Mouse (Mus musculus): ENCODE results near the gene Soat2. TPM values are rescaled to one million over a fixed set of nuclear protein-coding genes. Genes with fewer than 3 reads are reported as not detected.

Gene Soat2
- polyA plus RNA-seq, 1 experiment from 2014 or later = 0.16 TPM

DNA sequence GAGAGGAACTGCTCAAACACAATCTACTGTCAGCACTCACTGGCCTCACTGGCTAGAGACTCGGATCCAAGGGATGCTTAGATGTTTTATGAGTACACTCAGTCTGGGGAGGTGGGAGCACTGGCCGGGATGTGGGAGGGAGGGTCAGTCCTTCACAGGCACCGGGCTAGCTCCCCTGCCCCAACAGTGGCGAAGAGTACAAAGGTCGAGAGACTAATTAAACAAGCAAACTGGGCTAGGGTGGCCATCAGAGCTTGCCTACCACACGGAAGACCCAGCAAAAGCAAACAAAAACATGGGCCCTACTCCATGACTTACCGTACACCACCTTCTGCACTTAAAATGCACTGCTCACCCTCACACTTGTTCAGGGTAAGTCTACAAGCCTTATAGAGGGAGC lies 41.4 kb downstream of the Soat2 start:
- H3K36me3 ChIP-seq (ENCODE audit: insufficient read depth) = peaks cover 3% of the 10 kb centered on the region; the same call in 1 of the 2 replicates
- H3K9me3 ChIP-seq (ENCODE audit: low read depth, low read length) = no peaks in the 10 kb centered on the region
- 25% methylated on average over 7 of the region's 7 CpGs for WGBS
- no peak for TF ChIP-seq CTCF (IDR thresholded peaks at IDR 0.05; ENCODE audit: low read depth)
- no peak overlapping the region for H3K4me3 ChIP-seq (ENCODE audit: low read depth, low read length)
- H3K4me2 ChIP-seq = no peak overlapping the region
- peaks cover 5% of the 10 kb centered on the region; the same call in 1 of the 2 replicates for H3K4me1 ChIP-seq (ENCODE audit: insufficient read depth)
- DNase-seq (no peak), ATAC-seq (ENCODE audit: insufficient read depth) (no peak)
- H3K27ac ChIP-seq (ENCODE audit: low read depth) = no peak overlapping the region
- no peak overlapping the region for H3K9ac ChIP-seq
- no peaks in the 10 kb centered on the region for H3K27me3 ChIP-seq (ENCODE audit: insufficient read depth, low read length)

DNA sequence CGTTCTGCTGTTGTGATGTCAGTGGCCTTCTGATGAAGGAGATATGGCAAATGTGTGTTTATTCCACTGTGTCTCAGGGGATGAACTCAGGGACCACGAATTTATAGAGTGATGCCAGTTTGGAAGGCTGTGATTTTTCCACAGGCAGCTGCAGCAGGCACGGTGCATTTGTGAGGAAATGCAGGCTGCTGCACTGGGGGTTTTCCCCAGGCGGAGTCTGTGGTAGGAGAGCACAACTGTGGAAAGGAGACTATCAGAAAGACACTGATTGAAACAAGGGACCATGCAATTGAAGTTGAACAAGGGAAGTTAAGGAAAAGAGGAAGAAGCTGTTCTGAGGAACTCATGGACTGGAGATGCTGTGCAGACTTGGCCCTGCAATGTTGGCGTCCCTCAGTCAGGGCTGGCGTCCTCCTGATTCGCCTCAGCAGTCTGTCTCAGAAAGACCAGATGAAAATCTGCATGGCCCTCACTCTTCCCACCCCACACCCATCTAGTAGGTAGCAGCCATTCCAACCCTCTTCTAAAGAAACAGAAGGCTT lies 42.0 kb downstream of the Soat2 start:
- Histone ChIP-seq H3K4me3 (ENCODE audit: low read depth, low read length) (no peak overlapping the region), H3K27ac (ENCODE audit: low read depth) (no peak overlapping the region), H3K27me3 (ENCODE audit: insufficient read depth, low read length) (no peaks in the 10 kb centered on the region), H3K4me1 (ENCODE audit: insufficient read depth) (peaks cover 5% of the 10 kb centered on the region; the same call in 1 of the 2 replicates), H3K4me2 (no peak overlapping the region), H3K36me3 (ENCODE audit: insufficient read depth) (no peaks in the 10 kb centered on the region), H3K9me3 (ENCODE audit: low read depth, low read length) (no peaks in the 10 kb centered on the region), H3K9ac (no peak overlapping the region)
- no peak for ATAC-seq (ENCODE audit: insufficient read depth)
- 59% methylated on average over 7 of the region's 7 CpGs for WGBS
- TF ChIP-seq CTCF (IDR thresholded peaks at IDR 0.05; ENCODE audit: low read depth) = no peak
- DNase-seq = no peak

DNA sequence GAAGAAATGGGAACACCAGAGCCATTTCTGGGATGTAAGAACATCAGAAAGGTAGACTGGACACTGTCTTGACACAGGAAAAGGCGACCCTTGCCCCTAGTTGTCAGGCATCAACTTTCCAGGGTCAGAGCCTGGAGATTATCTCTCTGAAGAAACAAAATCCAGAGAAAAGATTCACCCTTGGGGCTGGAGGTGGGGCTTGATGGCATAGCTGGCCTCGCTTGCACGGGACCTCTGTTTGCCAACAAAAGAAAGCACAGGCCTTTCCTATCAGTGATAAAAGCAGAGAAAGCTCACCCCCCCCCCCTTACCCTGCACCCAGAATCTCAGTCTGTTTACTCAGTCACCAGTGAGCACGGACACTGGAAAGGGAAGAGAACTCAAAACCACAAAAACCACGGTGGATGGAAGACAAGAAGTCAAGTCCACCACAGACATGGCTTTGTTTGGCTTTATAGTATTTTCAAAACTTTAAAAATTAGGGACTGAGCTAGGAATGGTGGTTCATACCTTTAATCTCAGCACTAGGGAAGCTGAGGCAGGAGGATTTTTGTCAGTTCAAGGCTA lies 42.6 kb downstream of the Soat2 start:
- Histone ChIP-seq H3K27me3 (ENCODE audit: insufficient read depth, low read length) (no peaks in the 10 kb centered on the region), H3K9me3 (ENCODE audit: low read depth, low read length) (no peaks in the 10 kb centered on the region), H3K9ac (no peak overlapping the region), H3K4me1 (ENCODE audit: insufficient read depth) (peaks cover 5% of the 10 kb centered on the region; the same call in 1 of the 2 replicates), H3K4me2 (no peak overlapping the region), H3K36me3 (ENCODE audit: insufficient read depth) (no peaks in the 10 kb centered on the region), H3K27ac (ENCODE audit: low read depth) (no peak overlapping the region), H3K4me3 (ENCODE audit: low read depth, low read length) (no peak overlapping the region)
- ATAC-seq (ENCODE audit: insufficient read depth) = no peak
- DNase-seq = no peak
- TF ChIP-seq CTCF (IDR thresholded peaks at IDR 0.05; ENCODE audit: low read depth) = no peak
- 34% methylated on average over 5 of the region's 5 CpGs for WGBS

DNA sequence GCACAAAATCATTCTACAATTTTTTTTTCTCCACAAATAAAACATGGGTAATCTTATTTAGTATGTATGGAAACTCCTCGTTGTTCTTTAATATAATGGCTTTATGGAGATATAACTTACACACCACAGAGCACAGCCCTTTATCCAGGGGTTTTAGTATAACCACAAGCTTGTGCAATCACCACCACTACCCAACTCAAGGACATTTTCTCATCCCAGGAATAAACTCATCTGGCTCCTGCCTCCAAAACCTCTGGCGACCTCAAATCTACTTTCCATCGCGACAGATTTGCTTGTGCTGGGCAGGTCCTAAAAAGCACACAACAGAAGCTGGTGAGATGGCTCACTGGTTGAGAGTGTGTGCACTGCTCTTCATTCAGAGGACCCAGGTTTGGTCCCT lies 43.3 kb downstream of the Soat2 start:
- Histone ChIP-seq H3K27ac (ENCODE audit: low read depth) (no peak overlapping the region), H3K4me2 (no peak overlapping the region), H3K4me3 (ENCODE audit: low read depth, low read length) (no peak overlapping the region), H3K9ac (no peak overlapping the region), H3K36me3 (ENCODE audit: insufficient read depth) (no peaks in the 10 kb centered on the region), H3K27me3 (ENCODE audit: insufficient read depth, low read length) (no peaks in the 10 kb centered on the region), H3K4me1 (ENCODE audit: insufficient read depth) (0 out of 2 replicates have a peak, but pooled peaks cover 1% of the 10 kb centered on the region), H3K9me3 (ENCODE audit: low read depth, low read length) (no peaks in the 10 kb centered on the region)
- no peak for DNase-seq
- no peak for TF ChIP-seq CTCF (IDR thresholded peaks at IDR 0.05; ENCODE audit: low read depth)
- WGBS = 83% methylated on average over 4 of the region's 4 CpGs
- ATAC-seq (ENCODE audit: insufficient read depth) = no peak

DNA sequence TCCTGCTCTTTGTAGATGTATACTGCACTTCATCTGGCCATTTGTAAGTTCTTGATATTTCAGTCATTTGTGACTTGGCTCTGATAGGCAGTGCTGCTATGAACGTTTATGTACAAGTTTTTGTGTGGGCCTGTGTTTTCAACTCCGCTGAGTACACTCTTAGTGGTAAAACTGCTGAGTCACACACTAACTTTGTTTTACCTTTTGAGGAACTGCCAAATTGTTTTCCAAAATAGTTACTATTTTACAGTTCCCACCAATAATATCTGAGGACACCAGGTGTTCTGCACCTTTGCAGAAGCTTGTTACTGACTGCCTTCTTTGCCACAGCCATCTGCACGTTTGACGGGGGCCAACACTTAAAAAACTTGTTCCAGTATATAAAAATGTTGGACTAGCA lies 44.1 kb downstream of the Soat2 start:
- no peak overlapping the region for H3K9ac ChIP-seq
- WGBS = 79% methylated on average over 4 of the region's 4 CpGs
- H3K36me3 ChIP-seq (ENCODE audit: insufficient read depth) = no peaks in the 10 kb centered on the region
- H3K27ac ChIP-seq (ENCODE audit: low read depth) = no peak overlapping the region
- ATAC-seq (ENCODE audit: insufficient read depth) (no peak), DNase-seq (no peak)
- no peak for TF ChIP-seq CTCF (IDR thresholded peaks at IDR 0.05; ENCODE audit: low read depth)
- no peak overlapping the region for H3K4me3 ChIP-seq (ENCODE audit: low read depth, low read length)
- H3K4me2 ChIP-seq = no peak overlapping the region
- no peaks in the 10 kb centered on the region for H3K9me3 ChIP-seq (ENCODE audit: low read depth, low read length)
- H3K4me1 ChIP-seq (ENCODE audit: insufficient read depth) = no peaks in the 10 kb centered on the region
- no peaks in the 10 kb centered on the region for H3K27me3 ChIP-seq (ENCODE audit: insufficient read depth, low read length)

DNA sequence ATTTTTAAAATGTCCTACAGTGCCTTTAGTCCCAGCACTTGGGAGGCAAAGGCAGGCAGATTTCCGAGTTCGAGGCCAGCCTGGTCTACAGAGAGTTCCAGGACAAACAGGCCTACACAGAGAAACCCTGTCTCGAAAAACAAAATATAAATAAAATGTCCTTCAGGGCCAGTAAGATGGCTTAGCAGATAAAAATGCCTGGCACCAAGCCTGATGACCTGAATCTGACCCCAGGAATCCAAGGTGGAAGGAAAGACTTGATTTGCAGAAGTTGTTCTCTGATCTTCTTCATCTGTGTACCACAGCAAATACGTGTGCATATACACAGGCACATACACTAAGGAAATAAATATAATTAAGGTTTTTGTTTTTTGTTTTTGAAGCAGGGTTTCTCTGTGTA lies 45.0 kb downstream of the Soat2 start:
- no peak overlapping the region for H3K4me3 ChIP-seq (ENCODE audit: low read depth, low read length)
- H3K9ac ChIP-seq = no peak overlapping the region
- 52% methylated on average over 4 of the region's 4 CpGs for WGBS
- H3K27me3 ChIP-seq (ENCODE audit: insufficient read depth, low read length) = no peaks in the 10 kb centered on the region
- TF ChIP-seq CTCF (IDR thresholded peaks at IDR 0.05; ENCODE audit: low read depth) = no peak
- DNase-seq (no peak), ATAC-seq (ENCODE audit: insufficient read depth) (no peak)
- H3K36me3 ChIP-seq (ENCODE audit: insufficient read depth) = peaks cover 2% of the 10 kb centered on the region; the same call in 1 of the 2 replicates
- H3K9me3 ChIP-seq (ENCODE audit: low read depth, low read length) = no peaks in the 10 kb centered on the region
- no peaks in the 10 kb centered on the region for H3K4me1 ChIP-seq (ENCODE audit: insufficient read depth)
- no peak overlapping the region for H3K4me2 ChIP-seq
- H3K27ac ChIP-seq (ENCODE audit: low read depth) = no peak overlapping the region

DNA sequence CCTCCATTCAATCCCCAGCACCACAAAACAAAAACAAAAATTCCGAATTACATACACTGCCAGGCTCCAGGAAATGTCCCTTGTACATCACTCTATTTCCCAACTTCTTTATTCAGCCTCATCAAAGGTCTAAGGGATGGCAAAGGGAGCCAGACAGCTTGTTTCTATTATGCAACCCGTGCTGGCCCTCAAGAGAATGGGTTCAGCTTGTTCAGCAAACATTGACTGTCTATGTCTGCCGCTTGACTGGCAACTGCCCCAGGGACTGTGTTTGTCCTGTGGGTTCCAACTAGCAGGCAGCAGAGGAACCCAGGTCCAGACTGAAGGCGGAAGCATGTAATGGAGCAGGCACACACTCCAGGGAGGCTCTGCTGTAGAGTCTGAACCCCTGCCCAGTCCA lies 48.5 kb downstream of the Soat2 start:
- Histone ChIP-seq H3K4me2 (no peak overlapping the region), H3K4me3 (ENCODE audit: low read depth, low read length) (no peak overlapping the region), H3K9me3 (ENCODE audit: low read depth, low read length) (no peaks in the 10 kb centered on the region), H3K36me3 (ENCODE audit: insufficient read depth) (peaks cover 6% of the 10 kb centered on the region; the same call in 1 of the 2 replicates), H3K9ac (no peak overlapping the region), H3K27me3 (ENCODE audit: insufficient read depth, low read length) (no peaks in the 10 kb centered on the region), H3K4me1 (ENCODE audit: insufficient read depth) (peaks cover 3% of the 10 kb centered on the region; the same call in 1 of the 2 replicates), H3K27ac (ENCODE audit: low read depth) (no peak overlapping the region)
- no peak for TF ChIP-seq CTCF (IDR thresholded peaks at IDR 0.05; ENCODE audit: low read depth)
- ATAC-seq (ENCODE audit: insufficient read depth) (no peak), DNase-seq (no peak)
- WGBS = 64% methylated on average over 4 of the region's 4 CpGs
